Mouse (Mus musculus) forelimb bud, embryonic 11.5 days (tissue): ENCODE measurements around the gene Foxf1.

Experiments used
- DNase-seq: peaks from one replicate; pipeline ENCODE4 v3.0.0-alpha.2; 2012; ENCODE audit warnings: low read depth, low spot score

The Foxf1 gene

DNA sequence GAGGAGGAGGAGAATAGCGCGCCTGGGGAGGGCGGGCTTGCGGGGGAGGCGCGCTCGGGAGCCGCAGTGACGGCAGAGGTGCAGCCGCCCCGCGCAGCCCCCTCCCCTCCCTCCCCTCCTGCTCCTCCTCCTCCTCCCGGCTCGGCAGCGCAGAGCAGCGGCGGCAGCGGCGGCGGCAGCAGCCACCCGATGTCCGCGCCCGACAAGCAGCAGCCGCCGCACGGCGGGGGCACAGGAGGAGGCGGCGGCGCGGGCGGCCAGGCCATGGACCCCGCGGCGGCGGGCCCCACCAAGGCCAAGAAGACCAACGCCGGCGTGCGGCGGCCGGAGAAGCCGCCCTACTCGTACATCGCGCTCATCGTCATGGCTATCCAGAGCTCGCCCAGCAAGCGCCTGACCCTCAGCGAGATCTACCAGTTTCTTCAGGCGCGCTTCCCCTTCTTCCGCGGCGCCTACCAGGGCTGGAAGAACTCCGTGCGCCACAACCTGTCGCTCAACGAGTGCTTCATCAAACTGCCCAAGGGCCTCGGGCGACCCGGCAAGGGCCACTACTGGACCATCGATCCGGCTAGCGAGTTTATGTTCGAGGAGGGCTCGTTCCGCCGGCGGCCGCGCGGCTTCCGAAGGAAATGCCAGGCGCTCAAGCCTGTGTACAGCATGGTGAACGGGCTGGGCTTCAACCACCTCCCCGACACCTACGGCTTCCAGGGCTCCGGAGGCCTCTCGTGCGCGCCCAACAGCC is at the start of gene Foxf1:
Foxf1 (plus strand) TSS at position 177 of the 742 bp plus-strand sequence.
- no peak for DNase-seq

DNA sequence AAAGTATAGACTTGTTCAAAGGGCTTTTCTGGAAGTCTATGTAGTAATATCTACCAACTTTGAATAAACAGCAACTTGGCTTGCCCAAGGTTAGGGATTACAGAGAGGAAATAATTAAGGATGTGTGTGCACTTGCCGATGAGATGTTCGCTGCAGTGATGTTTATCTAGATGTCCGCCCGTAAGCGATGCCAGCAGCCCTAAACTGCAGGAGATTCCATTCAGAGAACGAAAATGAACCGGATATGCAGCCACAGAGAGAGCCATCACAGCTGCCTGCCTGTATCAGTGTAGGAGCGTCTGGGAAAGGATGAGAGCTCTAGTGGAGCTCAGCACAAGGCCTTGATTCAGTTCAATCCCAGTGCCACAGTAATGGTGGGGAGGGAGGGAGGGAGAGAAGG is 48.6 kb upstream of the Foxf1 start:
- no peak for DNase-seq

DNA sequence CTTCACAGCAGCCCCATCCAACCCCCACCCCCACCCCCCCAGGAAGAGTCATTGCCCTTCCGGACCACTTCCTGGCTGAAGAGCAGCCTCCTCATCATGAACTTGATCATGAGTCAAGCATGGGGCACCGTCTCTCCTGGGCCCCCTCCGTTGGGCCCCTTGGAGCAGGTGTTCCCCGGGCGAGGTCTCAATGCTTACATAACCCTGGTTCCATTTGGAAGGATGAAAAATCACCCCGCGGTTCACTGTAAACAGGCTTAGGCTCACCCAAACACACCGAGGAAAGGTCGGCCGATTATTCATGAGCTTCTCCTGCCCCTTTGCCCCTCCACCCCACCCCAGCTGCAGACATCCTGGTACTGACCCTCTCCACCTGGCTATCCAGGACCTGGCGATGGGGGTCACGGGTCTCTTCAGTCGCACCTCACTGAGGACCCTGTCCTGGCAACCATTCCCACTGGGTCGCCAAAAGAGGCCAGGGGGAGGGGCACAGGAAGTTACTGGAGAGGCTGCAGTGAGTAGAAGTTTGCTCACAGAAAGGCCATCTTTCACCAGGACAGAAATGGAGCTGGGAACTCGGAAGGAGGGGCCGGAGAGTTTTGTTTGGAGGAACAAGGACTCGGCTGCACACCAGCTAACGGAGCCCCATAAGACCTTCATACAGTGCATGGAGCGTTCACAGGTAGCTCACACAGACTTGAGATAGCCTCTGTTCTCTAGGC is 40.3 kb upstream of the Foxf1 start:
- no peak for DNase-seq

DNA sequence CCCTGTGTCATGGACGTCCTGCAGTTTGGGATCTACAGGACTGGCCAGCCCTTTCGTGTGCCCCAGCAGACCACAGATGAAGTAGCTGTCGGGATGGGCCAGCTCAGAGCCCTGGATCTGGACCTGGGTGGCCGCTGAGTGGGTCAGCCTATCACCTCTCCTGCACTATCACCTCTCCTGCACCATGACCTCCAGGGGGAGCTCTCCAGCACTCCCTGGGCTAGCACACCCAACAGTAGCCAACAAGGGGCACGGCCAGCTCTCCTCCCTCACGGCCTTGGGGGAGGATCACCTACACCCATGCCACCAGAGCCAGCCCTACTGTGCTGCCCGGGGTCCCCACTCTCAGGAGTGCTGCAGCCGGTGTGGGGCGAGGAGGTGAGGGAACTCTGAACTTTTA is 36.7 kb upstream of the Foxf1 start:
- no peak for DNase-seq

DNA sequence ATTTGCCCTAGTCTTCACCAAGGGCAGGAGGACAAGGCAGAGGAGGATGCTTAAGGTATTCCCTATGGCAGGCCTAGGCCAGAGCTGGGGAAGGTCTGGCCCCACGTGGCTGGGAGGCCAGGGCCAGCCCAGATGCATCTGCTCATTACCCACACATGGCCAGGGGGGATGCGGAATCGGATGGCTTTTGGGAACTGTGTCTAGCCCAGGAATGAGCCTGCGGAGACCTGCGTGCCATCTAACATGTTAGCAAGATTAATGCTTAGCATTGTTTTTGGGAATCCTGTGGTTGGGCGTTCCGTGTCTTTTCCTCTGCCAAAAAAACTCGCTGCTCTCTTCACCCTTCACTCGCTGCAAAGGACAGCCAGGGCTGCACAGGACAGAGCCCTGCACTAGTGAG is 26.1 kb upstream of the Foxf1 start:
- no peak for DNase-seq

DNA sequence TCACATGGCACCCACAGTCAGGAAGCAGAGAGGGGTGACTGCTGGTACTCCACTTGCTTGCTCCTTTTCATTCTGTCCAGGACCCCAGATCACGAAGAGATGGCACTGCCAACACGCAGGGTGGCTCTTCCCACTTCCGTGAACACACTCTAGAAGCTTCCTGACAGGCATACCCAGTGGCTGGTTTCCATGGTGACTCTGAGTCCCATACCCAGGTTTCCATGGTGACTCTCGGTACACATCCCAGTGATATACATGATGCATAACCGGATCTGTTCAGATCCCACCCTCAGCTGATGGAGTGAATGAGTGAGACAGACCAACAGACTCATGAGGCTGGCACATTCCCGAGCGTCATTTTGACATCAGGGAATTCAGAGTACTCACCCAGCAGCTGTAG is 25.1 kb upstream of the Foxf1 start:
- DNase-seq, result no peak

DNA sequence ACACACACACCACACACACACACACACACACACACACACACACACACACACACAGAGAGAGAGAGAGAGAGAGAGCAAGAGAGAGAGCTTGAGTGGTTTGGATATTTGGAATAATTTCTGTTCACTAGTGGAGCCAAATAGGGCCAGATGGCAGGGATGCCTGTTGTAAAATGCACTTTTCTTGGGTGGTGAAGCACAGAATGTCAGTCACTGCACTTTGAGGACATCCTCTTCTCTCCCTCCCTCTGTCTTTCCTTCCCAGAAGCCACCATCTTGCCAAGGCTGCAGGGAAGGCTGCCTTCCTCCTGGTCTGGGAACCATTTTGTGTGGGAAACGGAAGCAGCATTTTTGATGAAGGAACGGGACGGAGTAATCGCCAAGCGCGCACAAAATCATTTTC is 21.7 kb upstream of the Foxf1 start:
- DNase-seq, result no peak

DNA sequence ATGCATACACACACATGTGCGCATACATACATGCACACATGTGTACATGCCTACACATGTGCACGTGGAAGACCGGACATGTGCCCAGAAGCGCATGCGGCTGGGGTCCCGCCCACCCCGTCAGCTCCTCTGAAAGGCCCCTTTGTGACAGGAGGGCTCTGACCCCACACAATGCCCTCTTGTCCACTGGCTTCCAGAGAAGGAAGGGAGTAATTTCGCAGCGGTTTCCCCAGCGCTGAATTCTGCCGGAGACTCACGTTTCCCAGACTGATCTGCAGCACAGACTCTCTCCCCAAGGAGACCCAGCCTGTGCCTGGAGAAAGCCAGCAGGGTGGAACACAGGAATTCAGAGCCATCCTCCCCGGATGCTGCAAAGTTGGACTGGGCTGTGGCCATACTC is 20.5 kb upstream of the Foxf1 start:
- DNase-seq, result no peak

DNA sequence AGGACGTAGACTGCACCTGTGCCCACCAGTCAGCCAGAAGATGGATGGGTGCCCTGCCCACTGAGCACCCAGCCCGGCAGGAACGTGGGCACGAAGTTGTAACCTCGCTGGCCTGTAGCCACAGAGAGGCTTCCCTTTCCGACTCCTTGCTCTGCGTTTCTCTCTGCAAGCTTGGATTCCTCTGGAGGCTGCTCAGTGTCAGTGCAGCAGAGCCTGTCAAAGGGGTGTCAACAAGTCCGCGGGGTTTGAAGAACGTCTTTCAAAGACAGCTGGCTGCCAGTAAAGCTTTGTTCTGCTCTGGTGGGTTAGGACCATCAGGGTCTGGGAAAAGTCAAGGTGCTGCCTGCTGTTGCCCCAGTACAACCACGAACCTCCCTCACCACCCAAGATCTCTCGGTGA is 12.7 kb upstream of the Foxf1 start:
- no peak for DNase-seq

DNA sequence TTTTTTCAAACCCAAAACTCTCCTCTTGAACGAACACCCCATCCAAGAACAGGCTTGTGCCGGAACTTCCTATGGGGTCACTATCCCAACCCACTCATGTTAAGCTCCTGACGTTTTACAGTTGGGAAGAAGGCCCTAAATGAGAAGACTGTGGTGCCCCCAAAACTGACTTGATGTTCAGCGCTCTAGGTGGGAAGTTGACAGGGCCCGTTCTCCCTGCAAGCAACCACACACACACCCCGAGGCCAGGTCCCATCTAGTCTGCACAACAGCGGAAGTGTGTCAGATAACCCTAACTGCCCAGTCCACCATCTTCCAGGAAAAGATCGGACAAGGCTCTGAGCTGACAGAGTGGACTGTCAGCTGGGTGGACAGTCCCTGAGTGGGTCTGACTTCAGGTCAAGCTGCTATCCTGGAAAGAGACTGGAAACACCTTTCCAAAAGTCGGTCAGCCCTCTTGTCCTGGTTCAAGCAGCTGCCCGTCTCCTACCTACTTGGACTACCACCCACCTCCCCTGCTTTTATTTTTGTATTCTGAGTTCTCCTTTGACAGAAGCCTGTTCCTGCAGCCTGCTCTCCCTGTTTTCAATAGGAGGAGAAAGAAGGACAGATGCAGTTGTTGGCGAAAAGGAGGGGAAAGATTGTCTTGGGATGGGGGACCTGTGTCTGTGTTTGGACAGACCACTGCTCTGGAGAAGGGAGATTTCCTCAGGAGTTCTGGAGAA is 11.6 kb upstream of the Foxf1 start:
- no peak for DNase-seq

DNA sequence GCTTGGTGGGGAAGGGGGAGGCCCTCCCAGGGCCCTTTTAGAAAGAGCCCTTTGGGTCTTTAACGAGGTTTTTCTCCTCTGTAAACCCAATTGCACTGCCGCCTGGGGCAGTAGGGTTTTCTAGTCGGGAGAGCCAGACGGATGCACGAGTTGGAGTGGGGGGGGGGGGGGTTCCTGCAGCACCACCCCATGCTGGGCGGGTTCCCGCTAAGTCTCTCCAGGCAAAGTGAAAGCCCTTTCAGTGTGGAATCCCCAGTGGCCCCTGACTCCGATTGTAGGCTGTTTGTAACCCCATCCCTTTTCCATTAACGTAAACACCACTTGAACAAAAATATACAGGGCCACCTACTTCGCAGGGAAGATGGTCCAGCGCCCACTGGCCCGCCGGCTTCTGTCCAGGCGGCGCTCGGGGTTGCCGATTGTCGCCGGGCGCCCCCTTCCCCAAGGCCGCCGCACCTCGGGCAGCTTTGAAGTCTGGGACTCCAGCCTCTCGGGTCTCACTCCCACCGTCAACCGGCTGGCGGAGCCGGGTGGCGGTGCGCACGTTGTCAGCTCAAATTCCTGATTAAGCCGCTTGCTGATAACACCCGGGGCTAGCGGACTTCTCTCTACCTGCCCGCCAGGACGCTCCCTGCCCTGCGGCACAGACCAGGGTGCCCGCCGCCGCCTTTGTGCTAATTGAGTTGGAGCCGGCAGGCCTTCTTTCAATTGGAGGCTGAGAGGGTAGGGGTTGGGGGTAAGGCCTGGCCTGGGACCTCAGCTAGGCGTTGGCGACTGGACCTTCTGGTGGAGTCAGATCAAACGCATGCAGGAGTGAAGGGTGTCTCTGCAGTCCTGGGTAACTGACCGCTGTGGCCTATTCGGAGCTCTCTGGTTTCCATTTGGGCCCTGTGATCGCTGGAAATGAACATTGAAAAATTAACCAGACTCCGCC is 10.7 kb upstream of the Foxf1 start:
- no peak for DNase-seq

DNA sequence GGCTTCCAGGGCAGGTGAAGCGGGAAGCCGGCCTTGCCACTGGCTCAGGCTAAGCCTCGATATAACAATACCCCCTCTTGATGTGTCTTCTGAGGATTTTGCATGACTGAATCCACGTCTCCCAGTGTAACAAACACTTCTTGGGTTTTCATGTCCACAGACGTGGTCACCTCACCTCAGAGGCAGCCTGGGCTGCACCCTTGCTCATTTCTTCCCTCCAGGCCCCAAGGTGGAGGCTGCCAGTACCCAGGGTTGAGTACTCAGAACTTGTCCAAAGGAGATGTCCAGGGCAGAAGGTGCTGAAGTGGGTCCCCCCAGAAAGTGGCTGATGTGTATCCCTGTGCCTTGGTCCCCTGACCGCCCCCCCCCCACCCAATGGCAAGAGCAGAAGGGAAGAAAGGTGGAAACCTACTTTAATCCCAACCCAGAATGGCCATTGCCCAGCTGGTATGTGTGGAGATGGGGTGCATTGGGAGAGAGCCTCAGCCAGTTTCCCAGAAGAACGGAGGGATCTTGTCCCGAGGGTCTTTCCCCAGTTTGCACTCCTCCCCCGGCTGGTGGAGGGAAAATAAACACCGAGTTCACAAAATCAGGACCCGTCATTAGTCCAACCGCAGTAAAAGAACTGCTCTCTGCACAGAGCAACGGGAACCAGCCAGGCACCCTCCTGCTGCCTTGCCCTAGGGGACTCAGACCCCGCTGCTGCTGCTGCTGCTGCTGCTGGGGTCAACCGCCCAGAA is 9.9 kb upstream of the Foxf1 start:
- DNase-seq, result no peak

DNA sequence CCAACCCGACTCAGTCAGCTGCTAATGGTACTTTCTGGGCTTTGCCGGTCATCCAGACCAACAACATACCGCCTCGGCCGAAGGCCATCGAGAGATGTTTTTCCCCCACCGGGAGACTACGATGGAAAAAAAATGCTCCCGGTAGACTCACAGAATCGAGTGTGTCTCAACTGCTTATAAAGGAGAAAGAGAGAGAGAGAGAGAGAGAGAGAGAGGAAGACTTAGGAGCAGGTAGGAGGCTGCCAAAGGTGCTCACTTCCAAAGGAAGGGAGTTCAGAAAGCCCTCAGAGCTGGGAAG is 9.4 kb upstream of the Foxf1 start:
- no peak for DNase-seq

DNA sequence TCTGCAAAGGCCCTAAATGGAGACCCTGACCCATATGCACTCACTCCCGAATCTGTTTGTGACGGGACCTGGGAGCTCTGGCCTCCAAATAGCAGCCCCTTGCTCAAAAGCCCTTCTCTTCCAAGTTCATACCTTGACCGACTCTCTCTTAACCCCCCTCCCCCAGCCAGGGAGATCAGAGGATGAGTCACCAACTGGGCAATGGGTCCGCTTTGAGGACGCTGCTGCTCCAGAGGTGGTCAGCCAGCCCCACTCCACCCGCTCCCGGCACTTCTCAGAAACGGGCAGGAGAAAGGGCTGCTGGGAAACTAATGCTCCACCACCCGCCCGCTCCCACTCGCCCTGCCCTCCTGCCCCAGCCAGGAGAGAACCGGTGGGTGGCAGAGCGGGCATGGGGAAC is 8.2 kb upstream of the Foxf1 start:
- no peak for DNase-seq

DNA sequence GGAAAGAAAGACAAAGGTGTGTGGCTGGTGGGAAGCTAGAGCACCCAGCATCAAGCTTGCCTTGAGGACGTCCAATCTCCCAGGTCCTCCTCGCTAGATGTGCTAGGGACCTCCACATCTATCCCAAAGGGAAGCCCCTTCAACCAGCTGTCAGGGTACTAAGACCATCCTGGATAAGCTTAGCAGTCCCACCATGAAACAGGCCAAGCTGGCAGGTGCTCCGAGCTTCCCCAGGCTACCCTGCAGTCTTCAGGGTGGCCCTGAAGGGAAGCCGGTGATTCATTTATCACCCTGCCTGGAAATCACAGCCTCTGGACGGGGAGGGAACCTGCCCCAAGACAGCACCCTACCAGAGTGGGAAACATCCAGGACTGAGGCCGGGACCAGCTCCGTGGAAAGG is 7.6 kb upstream of the Foxf1 start:
- no peak for DNase-seq

DNA sequence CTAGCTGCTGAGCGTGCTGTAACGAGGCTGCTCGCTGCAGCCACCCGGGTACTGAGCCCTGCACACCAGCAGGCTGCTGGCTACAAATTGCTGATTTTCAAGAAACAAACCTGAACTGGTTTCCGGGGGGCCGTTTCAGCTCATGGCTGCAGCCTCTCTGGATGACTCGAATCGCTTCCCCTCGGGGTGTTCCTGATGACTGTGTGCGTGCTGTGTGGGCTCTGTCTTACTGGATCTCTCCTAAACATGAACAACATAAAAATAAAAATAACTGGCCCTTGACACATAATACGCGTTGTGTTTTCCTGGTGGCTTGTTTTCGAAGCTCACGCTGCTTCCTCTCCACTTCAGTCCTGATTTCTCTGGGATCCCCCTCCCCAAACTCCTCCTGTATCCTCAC is 5.5 kb upstream of the Foxf1 start:
- no peak for DNase-seq

DNA sequence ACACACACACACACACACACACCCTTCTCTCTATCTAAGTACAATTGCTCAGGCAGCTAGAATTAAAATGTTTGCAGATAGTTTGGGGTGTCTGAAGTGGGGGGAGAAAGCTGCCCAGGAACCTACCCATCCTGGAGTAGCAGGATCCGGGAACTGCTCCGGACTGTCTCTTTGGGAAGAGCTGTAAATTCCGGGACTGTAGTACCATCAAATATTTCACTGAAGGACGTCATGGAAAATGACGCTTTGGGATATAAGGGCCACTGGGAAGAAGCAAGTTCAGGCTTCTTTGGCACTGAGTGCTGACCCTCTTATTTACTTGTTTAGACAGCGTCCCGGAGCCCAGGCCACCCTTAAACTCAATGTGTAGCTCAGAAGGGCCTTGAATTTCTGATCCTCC is 5.0 kb upstream of the Foxf1 start:
- DNase-seq, result no peak

DNA sequence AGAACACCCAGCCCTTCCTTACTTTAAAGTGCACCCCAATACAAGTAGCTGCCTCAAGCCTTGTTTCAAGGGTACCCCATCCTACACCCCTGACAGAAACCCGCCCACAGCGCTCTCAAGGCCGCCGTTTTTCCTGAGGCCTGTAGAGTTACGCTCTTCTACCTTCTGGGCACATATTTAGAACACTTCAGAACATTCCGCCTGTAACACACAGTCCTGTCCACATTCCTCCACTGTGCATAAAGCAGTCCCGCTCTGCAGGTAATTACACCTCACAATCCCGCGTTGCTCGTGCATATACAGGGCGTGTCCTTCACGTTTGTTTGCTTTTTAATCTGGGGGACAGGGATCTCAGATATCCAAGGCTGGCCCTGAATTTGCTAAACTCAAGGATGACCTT is 4.2 kb upstream of the Foxf1 start:
- DNase-seq, result no peak

DNA sequence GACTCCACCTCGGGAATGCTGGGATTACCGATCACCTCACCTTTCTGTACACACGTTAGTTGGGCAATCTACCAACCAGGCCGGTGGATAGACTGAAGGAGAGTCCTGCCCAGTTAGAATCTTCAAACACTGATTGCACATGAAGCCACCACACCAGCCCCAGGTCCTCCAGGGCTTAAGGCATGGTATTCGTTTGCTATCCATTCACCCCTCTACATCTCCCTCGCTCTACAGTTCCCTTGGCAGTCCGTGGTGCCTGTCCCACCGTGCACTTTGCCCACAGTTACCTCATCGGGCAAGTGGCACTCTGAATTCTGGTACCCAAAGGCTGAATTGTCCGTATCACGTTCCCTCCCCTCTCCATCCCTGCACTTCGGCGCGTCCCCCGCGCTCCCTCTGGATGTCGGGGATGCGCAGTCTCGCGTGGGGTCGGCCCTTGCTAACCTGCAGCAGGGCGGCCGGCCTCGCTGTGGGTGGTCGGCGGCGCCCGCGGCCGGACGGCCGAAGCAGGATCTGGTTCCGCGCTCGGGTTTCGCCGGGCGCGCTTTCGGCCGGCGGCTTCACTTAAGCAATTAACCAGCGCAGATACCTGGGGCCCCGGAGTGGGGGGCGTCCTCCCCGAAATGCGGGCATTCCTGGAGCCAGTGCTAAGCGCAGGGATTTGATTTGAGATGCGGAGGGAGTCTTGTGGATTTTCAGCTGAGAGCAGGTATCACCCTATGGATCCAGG is 3.7 kb upstream of the Foxf1 start:
- no peak for DNase-seq

DNA sequence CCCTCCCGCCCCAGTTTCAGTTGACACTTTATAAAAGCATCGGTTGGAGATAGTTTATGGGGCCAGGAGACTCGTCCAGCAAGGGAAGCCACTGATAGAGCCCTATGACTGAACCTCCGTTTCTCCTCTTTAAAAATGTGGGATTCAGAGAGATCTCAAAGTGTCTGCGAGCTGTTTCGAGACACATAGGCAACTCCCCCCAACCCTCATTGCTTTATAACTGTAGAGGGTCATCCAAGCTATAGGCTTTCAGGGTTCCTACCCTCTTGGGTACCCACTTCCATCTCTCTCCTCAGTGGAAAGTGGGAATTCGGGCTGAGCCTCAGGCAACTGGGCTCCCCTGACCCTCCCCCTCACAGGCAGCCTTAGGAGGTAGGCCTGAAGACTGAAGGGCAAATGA is 2.8 kb upstream of the Foxf1 start:
- DNase-seq, result no peak
